Mouse (Mus musculus) cortical plate, adult 2 months (tissue): ENCODE measurements around the gene Mertk.
"Not testable (repeated sequence)": the region's sequence is repeated elsewhere in the genome, so short reads cannot be mapped to it uniquely, and the experiment has no call there.

Source experiments
- CTCF ChIP-seq: fragments of 200-500 bp; IDR thresholded peaks from 2 replicates; pipeline ENCODE4 v1.5.1; 2011; ENCODE audit warnings: mild to moderate bottlenecking, control low read depth, low read length; ENCODE audit not compliant: insufficient read depth; ENCODE audit errors: extremely low read depth
- POLR2A ChIP-seq: fragments of 200-500 bp; IDR thresholded peaks from 2 replicates; pipeline ENCODE4 v1.6.1; 2011; ENCODE audit warnings: mild to moderate bottlenecking, low read length, control low read depth; ENCODE audit not compliant: insufficient read depth; ENCODE audit errors: extremely low read depth

GRCm38 (mm10) chr2:128693828-128694227 is 4.9 kb upstream of the Mertk start:
- not testable (repeated sequence) for TF ChIP-seq CTCF, POLR2A
